Mouse (Mus musculus) heart, postnatal 36 days (tissue): ENCODE measurements around the gene Trappc12. TPM values are rescaled to one million over a fixed set of nuclear protein-coding genes. Genes with fewer than 3 reads are reported as not detected.
"Not testable (repeated sequence)": the region's sequence is repeated elsewhere in the genome, so short reads cannot be mapped to it uniquely, and the experiment has no call there.

Source experiments
- DNase-seq, 2 experiments: peaks; one replicate each; pipeline ENCODE4 v3.0.0; 2021 to 2022
- intact Hi-C: fragments of 180-260 bp; cut with DNase I; formaldehyde crosslinking; loops from one replicate; pipeline ENCODE4 v1.15.1; 2025
- total RNA-seq, 2 experiments: library from RNA; stranded (reverse); gene quantifications; 2 replicates each; pipeline ENCODE4 v1.2.3; 2021

The Trappc12 gene
- total RNA-seq, 2 experiments from 2014 or later, result 21.4 to 22.6 TPM

GRCm38 (mm10) chr12:28734271-28734670 is 16.0 kb downstream of the Trappc12 start:
- DNase-seq, result no peak
- intact Hi-C loops, result no loop called here

GRCm38 (mm10) chr12:28733520-28734245 is 16.6 kb downstream of the Trappc12 start:
- DNase-seq, intact Hi-C loops: not testable (repeated sequence)

GRCm38 (mm10) chr12:28732631-28733030 is 17.6 kb downstream of the Trappc12 start:
- no peak for DNase-seq
- intact Hi-C loops, result no loop called here

GRCm38 (mm10) chr12:28727061-28727460 is 23.2 kb downstream of the Trappc12 start:
- DNase-seq, result no peak
- intact Hi-C loops, result no loop called here

- no peak for DNase-seq
- intact Hi-C loops, result no loop called here
Observed at GRCm38 (mm10) chr12:28726204-28726603, 24.1 kb downstream of the Trappc12 start.

- no peak for DNase-seq
- intact Hi-C loops, result no loop called here
Observed at GRCm38 (mm10) chr12:28724366-28724765, 25.9 kb downstream of the Trappc12 start.

GRCm38 (mm10) chr12:28718106-28718505 is 32.2 kb downstream of the Trappc12 start:
- intact Hi-C loops, result no loop called here
- DNase-seq, result no peak

GRCm38 (mm10) chr12:28717066-28717465 is 33.2 kb downstream of the Trappc12 start:
- intact Hi-C loops, result no loop called here
- no peak for DNase-seq

GRCm38 (mm10) chr12:28714822-28715632 is 35.2 kb downstream of the Trappc12 start:
- no peak for DNase-seq
- intact Hi-C loops, result no loop called here

GRCm38 (mm10) chr12:28710566-28711185 is 39.6 kb downstream of the Trappc12 start:
- intact Hi-C loops, result no loop called here
- DNase-seq, result no peak

GRCm38 (mm10) chr12:28708154-28708553 is 42.1 kb downstream of the Trappc12 start:
- intact Hi-C loops, result no loop called here
- no peak for DNase-seq

- intact Hi-C loops, result no loop called here
- no peak for DNase-seq
Observed at GRCm38 (mm10) chr12:28705204-28705603, 45.1 kb downstream of the Trappc12 start.

GRCm38 (mm10) chr12:28704381-28704780 is 45.9 kb downstream of the Trappc12 start:
- no peak for DNase-seq
- intact Hi-C loops, result loop anchor here (5.0 kb wide), 1 partner anchor 123 kb away; no protein-coding TSS in a partner anchor

GRCm38 (mm10) chr12:28701302-28701701 is 49.0 kb downstream of the Trappc12 start:
- intact Hi-C loops, result loop anchor here (5.0 kb wide), 1 partner anchor 126 kb away; no protein-coding TSS in a partner anchor

GRCm38 (mm10) chr12:28700561-28701025 is 49.7 kb downstream of the Trappc12 start:
- intact Hi-C loops, result loop anchor here (5.0 kb wide), 1 partner anchor 127 kb away; no protein-coding TSS in a partner anchor
- peak; percentile 73 to 75 for DNase-seq

More at GRCm38 (mm10) chr12:28701302-28701701, 49.0 kb downstream of the Trappc12 start:
- no peak for DNase-seq

- DNase-seq, result peak in 1 of 2 experiments; percentile 8
Observed at GRCm38 (mm10) chr12:28700101-28700511, 50.2 kb downstream of the Trappc12 start.

GRCm38 (mm10) chr12:28699656-28700055 is 50.6 kb downstream of the Trappc12 start:
- intact Hi-C loops, result loop anchor here (1.0 to 10.0 kb wide), 4 partner anchors 110 to 430 kb away; no protein-coding TSS in a partner anchor
- peak; percentile 74 for DNase-seq

More at GRCm38 (mm10) chr12:28700101-28700511, 50.2 kb downstream of the Trappc12 start:
- intact Hi-C loops, result loop anchor here (5.0 kb wide), 1 partner anchor 127 kb away; no protein-coding TSS in a partner anchor

- intact Hi-C loops, result loop anchor here (1.0 to 10.0 kb wide), 3 partner anchors 110 to 430 kb away; no protein-coding TSS in a partner anchor
Observed at GRCm38 (mm10) chr12:28699086-28699485, 51.2 kb downstream of the Trappc12 start.

GRCm38 (mm10) chr12:28697821-28698595 is 52.3 kb downstream of the Trappc12 start:
- intact Hi-C loops, result loop anchor here (10.0 kb wide), 1 partner anchor 277 kb away; no protein-coding TSS in a partner anchor
- no peak for DNase-seq

More at GRCm38 (mm10) chr12:28699086-28699485, 51.2 kb downstream of the Trappc12 start:
- DNase-seq, result no peak
